Mouse (Mus musculus) neural tube, embryonic 14.5 days (tissue): ENCODE measurements at regions not wholly inside any gene's neighbourhood (a gene's known extent, or its start where the extent isn't known, plus 50 kb on each side); places are given as distances from the start of the nearest gene placed in this dataset.

Experiments used
- ATAC-seq: fragments of 200-750 bp; cut with Nextera tagmentation; 2 replicates; pipeline ENCODE4 v1.8.0; 2017; ENCODE audit warnings: low read depth, mild to moderate bottlenecking, moderate TSS enrichment, moderate library complexity
- H3K27ac ChIP-seq: fragments of 300-500 bp; sonication (generic); 2 replicates; pipeline ENCODE4 v1.5.1; 2014; ENCODE audit warnings: low read depth, mild to moderate bottlenecking, control low read depth, low read length, moderate library complexity, mixed read lengths
- H3K27me3 ChIP-seq: fragments of 300-500 bp; sonication (generic); 2 replicates; pipeline ENCODE4 v1.6.1; 2014; ENCODE audit warnings: low read length; ENCODE audit not compliant: control insufficient read depth, insufficient read depth
- H3K36me3 ChIP-seq: fragments of 300-500 bp; sonication (generic); 2 replicates; pipeline ENCODE4 v1.6.1; 2014; ENCODE audit warnings: low read length, mixed read lengths; ENCODE audit not compliant: control insufficient read depth, insufficient read depth
- H3K4me1 ChIP-seq: fragments of 300-500 bp; sonication (generic); 2 replicates; pipeline ENCODE4 v1.6.1; 2014; ENCODE audit warnings: low read length; ENCODE audit not compliant: control insufficient read depth, insufficient read depth
- H3K4me2 ChIP-seq: fragments of 300-500 bp; sonication (generic); 2 replicates; pipeline ENCODE4 v1.6.1; 2014; ENCODE audit warnings: mild to moderate bottlenecking, low read depth, low read length, control low read depth
- H3K4me3 ChIP-seq: fragments of 300-500 bp; sonication (generic); 2 replicates; pipeline ENCODE4 v1.5.1; 2014; ENCODE audit warnings: low read depth, low read length, control low read depth, mixed read lengths
- H3K9ac ChIP-seq: fragments of 300-500 bp; sonication (generic); replicated peaks from 2 replicates; pipeline ENCODE4 v1.6.1; 2014; ENCODE audit warnings: low read depth, mild to moderate bottlenecking, control low read depth, low read length, mixed read lengths
- H3K9me3 ChIP-seq: fragments of 300-500 bp; sonication (generic); 2 replicates; pipeline ENCODE4 v1.6.1; 2016; ENCODE audit warnings: low read length; ENCODE audit not compliant: control insufficient read depth
- WGBS: fragments of 180-500 bp; shearing (Covaris S2); extraction: QIAGEN DNeasy Blood & Tissue Kit; methylation state at CpG from one replicate; pipeline ENCODE4 v1.1.7; 2014; 5-methylcytosine and 5-hydroxymethylcytosine counted together

GRCm38 (mm10) chr5:75267766-75268165 lies 115.7 kb downstream of the Pdgfra start:
- Histone ChIP-seq H3K9ac (no peak overlapping the region), H3K27ac (no peak overlapping the region), H3K4me3 (no peak overlapping the region), H3K4me1 (no peaks in the 10 kb centered on the region), H3K9me3 (no peaks in the 10 kb centered on the region), H3K36me3 (no peaks in the 10 kb centered on the region), H3K27me3 (no peaks in the 10 kb centered on the region), H3K4me2 (no peak overlapping the region)
- 93% methylated on average over 3 of the region's 3 CpGs for WGBS
- no peak for ATAC-seq

GRCm38 (mm10) chr5:75278041-75278440 lies 125.9 kb downstream of the Pdgfra start:
- Histone ChIP-seq H3K36me3 (no peaks in the 10 kb centered on the region), H3K4me2 (no peak overlapping the region), H3K27ac (no peak overlapping the region), H3K9ac (no peak overlapping the region), H3K4me3 (no peak overlapping the region), H3K27me3 (no peaks in the 10 kb centered on the region), H3K4me1 (no peaks in the 10 kb centered on the region), H3K9me3 (no peaks in the 10 kb centered on the region)
- ATAC-seq = no peak
- 94% methylated on average over 3 of the region's 3 CpGs for WGBS

- H3K4me2 ChIP-seq = no peak overlapping the region
- no peak overlapping the region for H3K9ac ChIP-seq
- no peaks in the 10 kb centered on the region for H3K9me3 ChIP-seq
- no peaks in the 10 kb centered on the region for H3K36me3 ChIP-seq
- H3K4me3 ChIP-seq = no peak overlapping the region
- no peak for ATAC-seq
- H3K27me3 ChIP-seq = no peaks in the 10 kb centered on the region
- no peak overlapping the region for H3K27ac ChIP-seq
- H3K4me1 ChIP-seq = no peaks in the 10 kb centered on the region
- WGBS = 93% methylated on average over 1 of the region's 1 CpGs
Observed at GRCm38 (mm10) chr5:75279561-75280171, 127.6 kb downstream of the Pdgfra start.

- 73% methylated on average over 3 of the region's 3 CpGs for WGBS
- no peak overlapping the region for H3K4me2 ChIP-seq
- no peak for ATAC-seq
- H3K36me3 ChIP-seq = no peaks in the 10 kb centered on the region
- no peak overlapping the region for H3K27ac ChIP-seq
- H3K27me3 ChIP-seq = no peaks in the 10 kb centered on the region
- no peaks in the 10 kb centered on the region for H3K9me3 ChIP-seq
- H3K4me1 ChIP-seq = no peaks in the 10 kb centered on the region
- H3K9ac ChIP-seq = no peak overlapping the region
- H3K4me3 ChIP-seq = no peak overlapping the region
Observed at GRCm38 (mm10) chr5:75280698-75281097, 128.6 kb downstream of the Pdgfra start.

- no peaks in the 10 kb centered on the region for H3K27me3 ChIP-seq
- H3K36me3 ChIP-seq = no peaks in the 10 kb centered on the region
- H3K9me3 ChIP-seq = no peaks in the 10 kb centered on the region
- H3K27ac ChIP-seq = no peak overlapping the region
- H3K9ac ChIP-seq = no peak overlapping the region
- H3K4me1 ChIP-seq = no peaks in the 10 kb centered on the region
- no peak overlapping the region for H3K4me2 ChIP-seq
- ATAC-seq = no peak
- WGBS = 86% methylated on average over 7 of the region's 7 CpGs
- H3K4me3 ChIP-seq = no peak overlapping the region
Observed at GRCm38 (mm10) chr5:75281510-75281909, 129.4 kb downstream of the Pdgfra start.

GRCm38 (mm10) chr5:75282617-75283016 lies 130.5 kb downstream of the Pdgfra start:
- no peak overlapping the region for H3K4me3 ChIP-seq
- H3K36me3 ChIP-seq = no peaks in the 10 kb centered on the region
- no peaks in the 10 kb centered on the region for H3K4me1 ChIP-seq
- no peak overlapping the region for H3K9ac ChIP-seq
- 72% methylated on average over 4 of the region's 4 CpGs for WGBS
- no peak for ATAC-seq
- no peak overlapping the region for H3K4me2 ChIP-seq
- no peaks in the 10 kb centered on the region for H3K27me3 ChIP-seq
- H3K27ac ChIP-seq = no peak overlapping the region
- H3K9me3 ChIP-seq = no peaks in the 10 kb centered on the region

- WGBS = 84% methylated on average over 5 of the region's 5 CpGs
- H3K4me3 ChIP-seq = no peak overlapping the region
- ATAC-seq = no peak
- H3K27me3 ChIP-seq = no peaks in the 10 kb centered on the region
- no peaks in the 10 kb centered on the region for H3K4me1 ChIP-seq
- no peaks in the 10 kb centered on the region for H3K36me3 ChIP-seq
- no peak overlapping the region for H3K9ac ChIP-seq
- H3K4me2 ChIP-seq = no peak overlapping the region
- no peak overlapping the region for H3K27ac ChIP-seq
- no peaks in the 10 kb centered on the region for H3K9me3 ChIP-seq
Observed at GRCm38 (mm10) chr5:75283841-75284240, 131.7 kb downstream of the Pdgfra start.

GRCm38 (mm10) chr5:75285950-75286349 lies 133.9 kb downstream of the Pdgfra start:
- WGBS = 48% methylated on average over 10 of the region's 10 CpGs
- Histone ChIP-seq H3K9me3 (no peaks in the 10 kb centered on the region), H3K36me3 (no peaks in the 10 kb centered on the region), H3K4me1 (no peaks in the 10 kb centered on the region), H3K4me3 (no peak overlapping the region), H3K4me2 (no peak overlapping the region), H3K27ac (no peak overlapping the region), H3K27me3 (no peaks in the 10 kb centered on the region), H3K9ac (no peak overlapping the region)
- ATAC-seq = no peak; the same call in 1 of the 2 replicates

GRCm38 (mm10) chr5:75295676-75296075 lies 143.6 kb downstream of the Pdgfra start:
- no peak for ATAC-seq

More at GRCm38 (mm10) chr5:75295676-75296075, 143.6 kb downstream of the Pdgfra start:
- Histone ChIP-seq H3K4me1 (no peaks in the 10 kb centered on the region), H3K9ac (no peak overlapping the region), H3K9me3 (no peaks in the 10 kb centered on the region), H3K4me2 (no peak overlapping the region), H3K36me3 (no peaks in the 10 kb centered on the region), H3K4me3 (no peak overlapping the region), H3K27ac (no peak overlapping the region), H3K27me3 (no peaks in the 10 kb centered on the region)
- 57% methylated on average over 2 of the region's 2 CpGs for WGBS
